Mouse (Mus musculus): ENCODE measurements at regions not wholly inside any gene's neighbourhood (a gene's known extent, or its start where the extent isn't known, plus 50 kb on each side); places are given as distances from the start of the nearest gene placed in this dataset.

DNA sequence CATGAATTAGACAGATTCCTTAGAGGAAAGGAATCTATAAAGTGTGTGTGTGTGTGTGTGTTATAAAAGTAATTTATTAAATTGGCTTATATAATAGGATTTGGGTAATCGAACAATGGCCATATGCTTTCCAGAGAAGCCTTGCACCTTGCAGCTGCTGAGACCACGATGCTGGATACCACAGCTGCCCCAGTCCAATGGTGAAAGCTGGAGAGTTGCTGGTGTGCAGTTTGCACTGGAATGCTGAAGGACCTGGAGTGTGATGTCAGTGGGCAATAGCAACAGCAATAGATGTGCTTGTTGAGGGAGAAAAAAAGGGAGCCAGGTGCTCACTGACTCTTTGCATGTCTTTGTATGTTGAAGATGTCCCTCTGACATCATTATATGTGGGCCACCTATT, 207.3 kb downstream of the Gm5426 start:
- TF ChIP-seq CTCF (IDR thresholded peaks at IDR 0.05; ENCODE audit: borderline replicate concordance, insufficient read depth, low read depth, low read length) (no peak), POLR2A (IDR thresholded peaks at IDR 0.05; ENCODE audit: borderline replicate concordance, insufficient read depth, low read length) (no peak)
- 92% methylated on average over 2 of the region's 2 CpGs for WGBS
- H3K27ac ChIP-seq (ENCODE audit: insufficient read depth, low read length) = no peak overlapping the region
- H3K4me1 ChIP-seq (ENCODE audit: control insufficient read depth, insufficient read depth, low read length) = no peaks in the 10 kb centered on the region
- no peak for DNase-seq
- H3K27me3 ChIP-seq (ENCODE audit: control insufficient read depth, insufficient read depth, low read length) = no peaks in the 10 kb centered on the region
- no peak overlapping the region for H3K4me3 ChIP-seq (replicated peaks; ENCODE audit: insufficient read depth, low read depth, low read length)

DNA sequence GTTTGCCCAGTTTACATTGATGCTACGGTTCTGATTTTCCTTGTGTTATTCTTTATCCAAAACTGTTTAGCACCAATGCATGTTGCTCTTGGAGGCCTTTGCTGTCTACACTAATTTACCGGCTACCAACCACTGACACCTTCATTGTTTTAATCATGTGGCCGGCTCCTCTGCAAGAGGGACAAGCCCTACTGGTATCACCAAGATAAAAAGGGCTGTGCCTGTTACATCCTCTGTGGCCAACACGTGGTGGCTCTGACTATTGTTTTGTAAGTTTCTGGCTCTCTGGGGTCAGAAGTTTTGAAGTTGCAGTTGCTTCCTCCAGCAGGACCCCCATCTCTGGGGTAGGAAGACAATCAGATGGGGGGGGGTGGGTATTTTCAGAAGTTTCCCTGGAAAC, 214.3 kb downstream of the Gm5426 start:
- Histone ChIP-seq H3K27me3 (ENCODE audit: control insufficient read depth, insufficient read depth, low read length) (no peaks in the 10 kb centered on the region), H3K4me1 (ENCODE audit: control insufficient read depth, insufficient read depth, low read length) (no peaks in the 10 kb centered on the region), H3K27ac (ENCODE audit: insufficient read depth, low read length) (no peak overlapping the region), H3K4me3 (replicated peaks; ENCODE audit: insufficient read depth, low read depth, low read length) (no peak overlapping the region)
- 87% methylated on average over 4 of the region's 4 CpGs for WGBS
- TF ChIP-seq POLR2A (IDR thresholded peaks at IDR 0.05; ENCODE audit: borderline replicate concordance, insufficient read depth, low read length) (no peak), CTCF (IDR thresholded peaks at IDR 0.05; ENCODE audit: borderline replicate concordance, insufficient read depth, low read depth, low read length) (no peak)
- no peak for DNase-seq

DNA sequence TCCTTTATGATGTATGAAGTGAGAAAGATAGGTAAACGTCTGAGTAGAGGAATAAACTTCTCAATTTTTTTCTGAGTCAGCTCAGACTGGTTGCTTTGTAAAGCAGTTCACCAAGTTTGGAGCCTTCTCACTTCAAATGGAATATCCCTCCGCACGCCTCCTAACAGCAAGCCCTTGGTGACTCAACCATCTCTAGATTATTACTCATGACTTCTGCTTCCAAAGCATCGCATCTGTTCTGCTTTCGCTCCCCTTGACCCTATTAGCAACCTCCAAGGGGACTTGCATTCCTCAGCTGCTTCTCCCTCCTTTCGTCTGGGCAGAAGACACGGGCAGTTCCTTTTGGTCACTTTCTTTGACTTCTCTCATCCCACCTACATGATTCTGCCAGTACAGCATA, 214.9 kb downstream of the Gm5426 start:
- Histone ChIP-seq H3K4me1 (ENCODE audit: control insufficient read depth, insufficient read depth, low read length) (no peaks in the 10 kb centered on the region), H3K27me3 (ENCODE audit: control insufficient read depth, insufficient read depth, low read length) (no peaks in the 10 kb centered on the region), H3K4me3 (replicated peaks; ENCODE audit: insufficient read depth, low read depth, low read length) (no peak overlapping the region), H3K27ac (ENCODE audit: insufficient read depth, low read length) (no peak overlapping the region)
- no peak for DNase-seq
- 72% methylated on average over 7 of the region's 7 CpGs for WGBS
- no peak for TF ChIP-seq CTCF (IDR thresholded peaks at IDR 0.05; ENCODE audit: borderline replicate concordance, insufficient read depth, low read depth, low read length)
- TF ChIP-seq POLR2A (IDR thresholded peaks at IDR 0.05; ENCODE audit: borderline replicate concordance, insufficient read depth, low read length) = no peak

DNA sequence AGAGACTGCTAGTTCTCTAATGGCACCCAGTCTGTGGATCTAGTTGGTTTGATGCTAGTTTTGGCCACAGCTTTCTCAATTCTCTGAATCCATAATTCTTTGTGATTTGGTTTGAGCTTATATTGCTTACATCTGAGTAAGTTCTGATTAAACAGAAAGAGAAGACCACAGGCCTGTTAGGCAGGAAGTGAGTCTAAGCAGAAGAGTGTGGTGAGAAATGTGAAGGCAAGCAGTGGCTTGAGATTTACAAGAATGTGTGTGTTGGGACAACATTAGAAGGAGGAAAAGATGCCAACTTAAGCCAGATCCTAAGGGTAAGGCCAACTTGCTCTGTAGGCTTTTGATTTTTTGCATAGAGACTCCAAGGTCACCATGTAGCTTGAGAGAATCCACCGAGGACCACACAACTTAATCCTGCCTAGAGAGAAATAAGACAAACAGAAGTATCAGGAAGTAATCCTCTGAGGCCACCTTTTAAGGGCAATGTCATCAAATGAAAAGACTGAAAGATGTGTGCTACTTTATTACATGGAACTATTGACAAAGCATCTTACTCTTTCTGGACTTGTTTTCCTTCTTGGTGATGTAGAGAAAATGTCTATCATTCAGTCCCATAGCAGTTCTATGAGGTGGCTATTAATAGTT, 220.7 kb downstream of the Gm5426 start:
- Histone ChIP-seq H3K27ac (ENCODE audit: insufficient read depth, low read length) (no peak overlapping the region), H3K4me1 (ENCODE audit: control insufficient read depth, insufficient read depth, low read length) (no peaks in the 10 kb centered on the region), H3K27me3 (ENCODE audit: control insufficient read depth, insufficient read depth, low read length) (no peaks in the 10 kb centered on the region), H3K4me3 (replicated peaks; ENCODE audit: insufficient read depth, low read depth, low read length) (no peak overlapping the region)
- no peak for DNase-seq
- WGBS = 92% methylated on average over 1 of the region's 1 CpGs
- no peak for TF ChIP-seq POLR2A (IDR thresholded peaks at IDR 0.05; ENCODE audit: borderline replicate concordance, insufficient read depth, low read length)
- TF ChIP-seq CTCF (IDR thresholded peaks at IDR 0.05; ENCODE audit: borderline replicate concordance, insufficient read depth, low read depth, low read length) = no peak

DNA sequence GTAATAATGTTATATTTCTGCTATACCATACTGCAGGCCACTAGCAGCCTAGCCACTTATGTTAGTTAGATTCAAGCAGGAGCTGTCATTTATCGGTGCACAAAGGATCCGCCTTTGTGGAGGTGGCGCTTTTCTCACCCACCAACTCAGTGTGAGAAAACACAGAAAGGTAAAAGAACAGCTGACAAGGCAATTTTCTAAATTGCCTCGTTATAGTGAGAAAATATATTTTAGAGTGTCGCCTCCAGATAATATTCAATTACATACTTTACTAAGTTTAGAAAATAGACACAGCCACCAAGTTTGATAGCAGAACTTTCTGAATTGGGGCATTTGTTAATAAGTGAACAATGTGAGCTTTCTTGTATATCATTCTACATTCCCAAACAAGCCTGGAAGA, 221.2 kb downstream of the Gm5426 start:
- WGBS = 91% methylated on average over 5 of the region's 5 CpGs
- TF ChIP-seq POLR2A (IDR thresholded peaks at IDR 0.05; ENCODE audit: borderline replicate concordance, insufficient read depth, low read length) (no peak), CTCF (IDR thresholded peaks at IDR 0.05; ENCODE audit: borderline replicate concordance, insufficient read depth, low read depth, low read length) (no peak)
- no peak for DNase-seq
- H3K4me3 ChIP-seq (replicated peaks; ENCODE audit: insufficient read depth, low read depth, low read length) = no peak overlapping the region
- H3K4me1 ChIP-seq (ENCODE audit: control insufficient read depth, insufficient read depth, low read length) = no peaks in the 10 kb centered on the region
- H3K27me3 ChIP-seq (ENCODE audit: control insufficient read depth, insufficient read depth, low read length) = no peaks in the 10 kb centered on the region
- H3K27ac ChIP-seq (ENCODE audit: insufficient read depth, low read length) = no peak overlapping the region

DNA sequence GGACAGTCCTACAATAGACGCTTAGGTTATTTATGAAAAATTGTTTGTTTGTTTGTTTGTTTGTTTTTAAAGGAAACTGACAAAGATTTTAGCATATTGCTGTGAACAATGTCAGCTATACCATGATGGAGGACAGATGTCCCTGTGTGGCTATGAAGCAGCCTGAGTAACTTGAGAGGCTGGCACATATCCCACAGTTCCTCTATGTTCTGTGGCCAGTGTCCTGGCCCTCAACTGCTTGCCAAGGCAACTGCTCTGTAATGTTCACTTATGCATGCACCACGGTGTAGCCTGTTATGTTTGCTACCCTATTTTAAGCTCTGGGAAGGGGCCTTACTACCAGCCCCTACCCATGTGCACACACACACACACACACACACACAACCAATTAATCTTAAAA, 222.6 kb downstream of the Gm5426 start:
- DNase-seq = peak in 1 of 2 experiments; percentile 32
- TF ChIP-seq POLR2A (IDR thresholded peaks at IDR 0.05; ENCODE audit: borderline replicate concordance, insufficient read depth, low read length) (no peak), CTCF (IDR thresholded peaks at IDR 0.05; ENCODE audit: borderline replicate concordance, insufficient read depth, low read depth, low read length) (no peak)
- WGBS = 49% methylated on average over 2 of the region's 2 CpGs

DNA sequence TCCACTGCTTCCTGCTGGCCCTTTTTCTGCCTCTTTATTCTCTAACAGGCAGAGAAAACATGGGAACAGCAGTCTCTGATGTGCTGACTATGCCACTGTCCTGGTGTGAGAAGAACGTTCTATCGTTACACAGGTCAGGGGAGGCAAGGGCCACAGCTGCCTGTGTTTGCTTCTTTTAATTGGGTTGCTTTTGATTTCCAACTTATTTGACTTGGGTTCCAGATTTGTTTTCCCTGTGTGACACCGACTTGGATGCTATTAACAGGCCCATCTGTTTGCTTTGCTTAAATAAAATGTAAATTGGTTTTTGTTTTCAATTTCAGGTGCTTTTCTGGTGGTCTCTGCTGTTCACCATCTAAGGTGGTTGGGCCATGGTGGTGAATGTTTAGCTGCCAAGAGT, 225.8 kb downstream of the Gm5426 start:
- TF ChIP-seq POLR2A (IDR thresholded peaks at IDR 0.05; ENCODE audit: borderline replicate concordance, insufficient read depth, low read length) (no peak), CTCF (IDR thresholded peaks at IDR 0.05; ENCODE audit: borderline replicate concordance, insufficient read depth, low read depth, low read length) (no peak)
- no peak for DNase-seq
- H3K27me3 ChIP-seq (ENCODE audit: control insufficient read depth, insufficient read depth, low read length) = no peaks in the 10 kb centered on the region
- WGBS = 36% methylated on average over 3 of the region's 3 CpGs
- H3K4me1 ChIP-seq (ENCODE audit: control insufficient read depth, insufficient read depth, low read length) = no peaks in the 10 kb centered on the region
- H3K27ac ChIP-seq (ENCODE audit: insufficient read depth, low read length) = no peak overlapping the region
- H3K4me3 ChIP-seq (replicated peaks; ENCODE audit: insufficient read depth, low read depth, low read length) = no peak overlapping the region

More for the DNA sequence above, 222.6 kb downstream of the Gm5426 start:
- Histone ChIP-seq H3K4me1 (ENCODE audit: control insufficient read depth, insufficient read depth, low read length) (no peaks in the 10 kb centered on the region), H3K27ac (ENCODE audit: insufficient read depth, low read length) (no peak overlapping the region), H3K4me3 (replicated peaks; ENCODE audit: insufficient read depth, low read depth, low read length) (no peak overlapping the region), H3K27me3 (ENCODE audit: control insufficient read depth, insufficient read depth, low read length) (no peaks in the 10 kb centered on the region)

DNA sequence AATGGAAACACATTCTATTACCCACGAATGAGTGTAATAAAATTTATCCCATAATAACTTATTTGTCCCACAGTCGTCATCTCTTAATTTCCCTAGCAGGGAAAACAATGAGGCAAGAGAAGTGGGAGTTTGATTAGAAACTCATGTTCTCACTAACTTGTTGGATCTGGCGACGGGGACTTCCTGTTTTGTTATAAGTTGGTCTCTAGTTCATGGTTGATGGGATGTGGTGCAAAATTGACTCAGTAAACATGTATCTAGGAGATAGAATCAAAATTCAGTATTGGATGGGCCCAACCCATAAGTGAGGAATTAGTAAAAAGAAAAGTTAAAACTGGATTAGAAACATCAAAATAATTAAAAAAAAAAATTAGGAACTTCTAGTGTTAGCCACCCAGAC, 227.5 kb downstream of the Gm5426 start:
- Histone ChIP-seq H3K4me1 (ENCODE audit: control insufficient read depth, insufficient read depth, low read length) (no peaks in the 10 kb centered on the region), H3K27ac (ENCODE audit: insufficient read depth, low read length) (no peak overlapping the region), H3K27me3 (ENCODE audit: control insufficient read depth, insufficient read depth, low read length) (no peaks in the 10 kb centered on the region), H3K4me3 (replicated peaks; ENCODE audit: insufficient read depth, low read depth, low read length) (no peak overlapping the region)
- TF ChIP-seq POLR2A (IDR thresholded peaks at IDR 0.05; ENCODE audit: borderline replicate concordance, insufficient read depth, low read length) (no peak), CTCF (IDR thresholded peaks at IDR 0.05; ENCODE audit: borderline replicate concordance, insufficient read depth, low read depth, low read length) (no peak)
- DNase-seq = no peak
- 92% methylated on average over 4 of the region's 4 CpGs for WGBS

Data from cerebellum, adult 2 months (tissue).